Mouse (Mus musculus): ENCODE data around the gene Btaf1. TPM values are rescaled to one million over a fixed set of nuclear protein-coding genes. Genes with fewer than 3 reads are reported as not detected.
"Not testable (repeated sequence)": the region's sequence is repeated elsewhere in the genome, so short reads cannot be mapped to it uniquely, and the experiment has no call there.

The Btaf1 gene
- polyA plus RNA-seq, 1 experiment from 2014 or later, result 8.7 TPM

GRCm38 (mm10) chr19:36927800-36928361, 2.0 kb downstream of the Btaf1 start:
- H3K27me3 ChIP-seq, result 0 out of 2 replicates have a peak, but pooled peaks cover 6% of the 10 kb centered on the region
- H3K4me1 ChIP-seq (replicated peaks), result peaks cover 29% of the 10 kb centered on the region
- H3K4me3 ChIP-seq, result no peak overlapping the region
- no peak for ATAC-seq (ENCODE audit: low read depth)
- H3K4me2 ChIP-seq, result peak overlapping the region; percentile 77
- no peaks in the 10 kb centered on the region for H3K36me3 ChIP-seq
- H3K27ac ChIP-seq (replicated peaks), result no peak overlapping the region
- H3K9ac ChIP-seq, result no peak overlapping the region
- 83% methylated on average over 6 of the region's 6 CpGs for WGBS
- H3K9me3 ChIP-seq, result no peaks in the 10 kb centered on the region

- H3K4me2 ChIP-seq, result no peak overlapping the region
- no peak for ATAC-seq (ENCODE audit: low read depth)
- H3K27ac ChIP-seq (replicated peaks), result no peak overlapping the region
- no peaks in the 10 kb centered on the region for H3K27me3 ChIP-seq
- no peaks in the 10 kb centered on the region for H3K36me3 ChIP-seq
- peaks cover 28% of the 10 kb centered on the region for H3K4me1 ChIP-seq (replicated peaks)
- no peaks in the 10 kb centered on the region for H3K9me3 ChIP-seq
- no peak overlapping the region for H3K4me3 ChIP-seq
- no peak overlapping the region for H3K9ac ChIP-seq
Observed at GRCm38 (mm10) chr19:36929816-36930215, 3.9 kb downstream of the Btaf1 start.

- Histone ChIP-seq H3K36me3 (no peaks in the 10 kb centered on the region), H3K27ac (replicated peaks) (no peak overlapping the region), H3K9ac (no peak overlapping the region), H3K27me3 (no peaks in the 10 kb centered on the region), H3K4me2 (no peak overlapping the region), H3K4me1 (replicated peaks) (peaks cover 15% of the 10 kb centered on the region), H3K4me3 (no peak overlapping the region), H3K9me3 (no peaks in the 10 kb centered on the region)
- no peak for ATAC-seq (ENCODE audit: low read depth)
Observed at GRCm38 (mm10) chr19:36932097-36932496, 6.2 kb downstream of the Btaf1 start.

GRCm38 (mm10) chr19:36932613-36933012, 6.7 kb downstream of the Btaf1 start:
- Histone ChIP-seq H3K27me3 (no peaks in the 10 kb centered on the region), H3K4me1 (replicated peaks) (peaks cover 10% of the 10 kb centered on the region), H3K4me2 (no peak overlapping the region), H3K36me3 (no peaks in the 10 kb centered on the region), H3K9me3 (no peaks in the 10 kb centered on the region), H3K9ac (no peak overlapping the region), H3K4me3 (no peak overlapping the region), H3K27ac (replicated peaks) (no peak overlapping the region)
- WGBS, result 95% methylated on average over 2 of the region's 2 CpGs
- ATAC-seq (ENCODE audit: low read depth), result no peak

GRCm38 (mm10) chr19:36936285-36936684, 10.4 kb downstream of the Btaf1 start:
- Histone ChIP-seq H3K4me3 (no peak overlapping the region), H3K27me3 (no peaks in the 10 kb centered on the region), H3K9me3 (no peaks in the 10 kb centered on the region), H3K27ac (replicated peaks) (no peak overlapping the region), H3K4me1 (replicated peaks) (no peaks in the 10 kb centered on the region), H3K4me2 (no peak overlapping the region), H3K9ac (no peak overlapping the region), H3K36me3 (no peaks in the 10 kb centered on the region)
- 96% methylated on average over 4 of the region's 4 CpGs for WGBS
- no peak for ATAC-seq (ENCODE audit: low read depth)

GRCm38 (mm10) chr19:36938008-36938407, 12.1 kb downstream of the Btaf1 start:
- no peaks in the 10 kb centered on the region for H3K36me3 ChIP-seq
- H3K4me1 ChIP-seq (replicated peaks), result no peaks in the 10 kb centered on the region
- no peak overlapping the region for H3K4me3 ChIP-seq
- H3K4me2 ChIP-seq, result no peak overlapping the region
- ATAC-seq (ENCODE audit: low read depth), result no peak
- H3K27me3 ChIP-seq, result no peaks in the 10 kb centered on the region
- H3K9ac ChIP-seq, result no peak overlapping the region
- no peaks in the 10 kb centered on the region for H3K9me3 ChIP-seq
- H3K27ac ChIP-seq (replicated peaks), result no peak overlapping the region

- Histone ChIP-seq H3K36me3 (no peaks in the 10 kb centered on the region), H3K27ac (replicated peaks) (no peak overlapping the region), H3K9ac (no peak overlapping the region), H3K4me1 (replicated peaks) (no peaks in the 10 kb centered on the region), H3K4me2 (no peak overlapping the region), H3K4me3 (no peak overlapping the region), H3K27me3 (no peaks in the 10 kb centered on the region), H3K9me3 (no peaks in the 10 kb centered on the region)
- WGBS, result 95% methylated on average over 1 of the region's 1 CpGs
- no peak for ATAC-seq (ENCODE audit: low read depth)
Observed at GRCm38 (mm10) chr19:36940064-36940463, 14.2 kb downstream of the Btaf1 start.

- no peaks in the 10 kb centered on the region for H3K27me3 ChIP-seq
- no peak for ATAC-seq (ENCODE audit: low read depth)
Observed at GRCm38 (mm10) chr19:36953637-36954206, 27.8 kb downstream of the Btaf1 start.

GRCm38 (mm10) chr19:36958331-36958730, 32.5 kb downstream of the Btaf1 start:
- Histone ChIP-seq H3K9me3 (no peaks in the 10 kb centered on the region), H3K4me3 (no peak overlapping the region), H3K4me1 (replicated peaks) (no peaks in the 10 kb centered on the region), H3K4me2 (no peak overlapping the region), H3K9ac (no peak overlapping the region), H3K27me3 (no peaks in the 10 kb centered on the region), H3K36me3 (peaks cover 39% of the 10 kb centered on the region), H3K27ac (replicated peaks) (no peak overlapping the region)
- WGBS, result 81% methylated on average over 4 of the region's 4 CpGs
- ATAC-seq (ENCODE audit: low read depth), result no peak

More at GRCm38 (mm10) chr19:36953637-36954206, 27.8 kb downstream of the Btaf1 start:
- Histone ChIP-seq H3K36me3 (peaks cover 15% of the 10 kb centered on the region), H3K9me3 (no peaks in the 10 kb centered on the region), H3K4me2 (no peak overlapping the region), H3K4me1 (replicated peaks) (no peaks in the 10 kb centered on the region), H3K27ac (replicated peaks) (no peak overlapping the region), H3K4me3 (no peak overlapping the region), H3K9ac (no peak overlapping the region)
- 86% methylated on average over 4 of the region's 4 CpGs for whole genome bisulfite sequencing

GRCm38 (mm10) chr19:36961320-36961719, 35.4 kb downstream of the Btaf1 start:
- no peak for ATAC-seq (ENCODE audit: low read depth)
- no peaks in the 10 kb centered on the region for H3K4me1 ChIP-seq (replicated peaks)
- no peaks in the 10 kb centered on the region for H3K9me3 ChIP-seq
- no peak overlapping the region for H3K4me3 ChIP-seq
- WGBS, result 96% methylated on average over 1 of the region's 1 CpGs
- no peak overlapping the region for H3K9ac ChIP-seq
- H3K4me2 ChIP-seq, result no peak overlapping the region
- no peak overlapping the region for H3K27ac ChIP-seq (replicated peaks)
- no peaks in the 10 kb centered on the region for H3K27me3 ChIP-seq
- peaks cover 55% of the 10 kb centered on the region for H3K36me3 ChIP-seq

GRCm38 (mm10) chr19:36962544-36963260, 36.8 kb downstream of the Btaf1 start:
- not testable (repeated sequence) for H3K4me2 ChIP-seq; H3K4me1 ChIP-seq (replicated peaks); H3K4me3 ChIP-seq; H3K27me3 ChIP-seq; H3K9me3 ChIP-seq; H3K27ac ChIP-seq (replicated peaks); ATAC-seq (ENCODE audit: low read depth); H3K9ac ChIP-seq
- peaks cover 55% of the 10 kb centered on the region for H3K36me3 ChIP-seq
- WGBS, result 94% methylated on average over 6 of the region's 6 CpGs

- H3K4me1 ChIP-seq (replicated peaks), result no peaks in the 10 kb centered on the region
- 91% methylated on average over 5 of the region's 5 CpGs for WGBS
Observed at GRCm38 (mm10) chr19:37004557-37004956, 78.7 kb downstream of the Btaf1 start.

More at GRCm38 (mm10) chr19:37004557-37004956, 78.7 kb downstream of the Btaf1 start:
- Histone ChIP-seq H3K27ac (replicated peaks) (no peak overlapping the region), H3K4me3 (no peak overlapping the region), H3K36me3 (peaks cover 80% of the 10 kb centered on the region), H3K9ac (no peak overlapping the region), H3K9me3 (no peaks in the 10 kb centered on the region), H3K4me2 (no peak overlapping the region), H3K27me3 (no peaks in the 10 kb centered on the region)
- no peak for ATAC-seq (ENCODE audit: low read depth)

Measured in neural tube, embryonic 13.5 days (tissue).